Mouse (Mus musculus) lung, embryonic 15.5 days (tissue): ENCODE data around the gene Skida1. TPM values are rescaled to one million over a fixed set of nuclear protein-coding genes. Genes with fewer than 3 reads are reported as not detected.

Experiments used
- ATAC-seq: fragments of 200-750 bp; cut with Nextera tagmentation; 2 replicates; pipeline ENCODE4 v1.8.0; 2017; ENCODE audit warnings: moderate number of reproducible peaks, borderline replicate concordance; ENCODE audit not compliant: low FRiP score, low TSS enrichment; ENCODE audit errors: extremely low read depth
- H3K27ac ChIP-seq: fragments of 300-500 bp; sonication (generic); 2 replicates; pipeline ENCODE4 v1.5.1; 2015; ENCODE audit warnings: moderate library complexity, mild to moderate bottlenecking, inconsistent platforms
- H3K27me3 ChIP-seq: fragments of 300-500 bp; sonication (generic); 2 replicates; pipeline ENCODE4 v1.6.1; 2015; ENCODE audit warnings: inconsistent platforms
- H3K36me3 ChIP-seq: fragments of 300-500 bp; sonication (generic); 2 replicates; pipeline ENCODE4 v1.6.1; 2015; ENCODE audit warnings: inconsistent platforms
- H3K4me1 ChIP-seq: fragments of 300-500 bp; sonication (generic); 2 replicates; pipeline ENCODE4 v1.6.1; 2015; ENCODE audit warnings: inconsistent platforms
- H3K4me2 ChIP-seq: fragments of 300-500 bp; sonication (generic); 2 replicates; pipeline ENCODE4 v1.6.1; 2015; ENCODE audit warnings: inconsistent platforms, mild to moderate bottlenecking, moderate library complexity
- H3K4me3 ChIP-seq: fragments of 300-500 bp; sonication (generic); 2 replicates; pipeline ENCODE4 v1.5.1; 2015; ENCODE audit warnings: mild to moderate bottlenecking, inconsistent platforms
- H3K9ac ChIP-seq: fragments of 300-500 bp; sonication (generic); 2 replicates; pipeline ENCODE4 v1.6.1; 2015; ENCODE audit warnings: inconsistent platforms
- H3K9me3 ChIP-seq: fragments of 300-500 bp; sonication (generic); 2 replicates; pipeline ENCODE4 v1.6.1; 2016; ENCODE audit warnings: inconsistent platforms
- WGBS: fragments of 180-500 bp; shearing (Covaris S2); methylation state at CpG from one replicate; pipeline ENCODE4 v1.1.7; 2015; 5-methylcytosine and 5-hydroxymethylcytosine counted together
- polyA plus RNA-seq: library from polyadenylated mRNA; unstranded; fragments of >200 nt; fragmentation: Nextera tagmentation; extraction: Ambion mirVana; gene quantifications from 2 replicates; pipeline ENCODE4 v1.2.1, GENCODE M21; 2015

Skida1 gene
- polyA plus RNA-seq, 1 experiment from 2014 or later = 7.2 TPM

DNA sequence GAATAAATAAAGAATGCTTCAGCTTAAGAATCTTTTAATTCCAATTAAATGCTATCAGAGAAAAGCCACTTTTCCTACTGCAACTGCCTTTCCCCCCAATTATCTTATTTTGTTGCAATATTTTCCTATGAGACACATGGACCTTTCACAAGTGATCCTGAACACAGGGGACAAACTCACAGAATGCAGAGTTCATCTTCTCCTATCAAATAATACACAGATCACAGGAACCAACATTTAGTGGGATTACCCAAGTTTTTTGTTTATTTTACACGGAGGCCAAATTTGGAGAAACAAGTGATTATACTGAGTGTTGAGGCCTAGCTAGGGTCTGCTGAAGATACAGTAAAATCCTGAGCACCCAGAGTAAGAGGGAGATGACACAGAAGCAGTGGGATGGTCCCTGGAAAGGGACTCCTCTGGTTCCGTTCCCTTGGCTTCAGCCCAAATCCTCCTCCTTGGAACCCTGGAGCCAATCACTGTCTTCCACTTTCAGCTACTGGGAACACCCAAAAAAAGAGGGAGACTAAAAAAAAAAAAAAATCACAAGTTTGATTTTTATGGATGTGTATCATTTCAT is 5.2 kb upstream of the Skida1 start:
- peak overlapping the region; percentile 99; the same call in 1 of the 2 replicates for H3K27ac ChIP-seq
- H3K36me3 ChIP-seq = no peaks in the 10 kb centered on the region
- no peak for ATAC-seq
- H3K9ac ChIP-seq = no peak overlapping the region
- no peak overlapping the region for H3K4me3 ChIP-seq
- no peaks in the 10 kb centered on the region for H3K9me3 ChIP-seq
- H3K4me1 ChIP-seq = peaks cover 38% of the 10 kb centered on the region
- no peaks in the 10 kb centered on the region for H3K27me3 ChIP-seq
- 2% methylated on average over 2 of the region's 2 CpGs for WGBS
- peak overlapping the region; percentile 93; the same call in 1 of the 2 replicates for H3K4me2 ChIP-seq

DNA sequence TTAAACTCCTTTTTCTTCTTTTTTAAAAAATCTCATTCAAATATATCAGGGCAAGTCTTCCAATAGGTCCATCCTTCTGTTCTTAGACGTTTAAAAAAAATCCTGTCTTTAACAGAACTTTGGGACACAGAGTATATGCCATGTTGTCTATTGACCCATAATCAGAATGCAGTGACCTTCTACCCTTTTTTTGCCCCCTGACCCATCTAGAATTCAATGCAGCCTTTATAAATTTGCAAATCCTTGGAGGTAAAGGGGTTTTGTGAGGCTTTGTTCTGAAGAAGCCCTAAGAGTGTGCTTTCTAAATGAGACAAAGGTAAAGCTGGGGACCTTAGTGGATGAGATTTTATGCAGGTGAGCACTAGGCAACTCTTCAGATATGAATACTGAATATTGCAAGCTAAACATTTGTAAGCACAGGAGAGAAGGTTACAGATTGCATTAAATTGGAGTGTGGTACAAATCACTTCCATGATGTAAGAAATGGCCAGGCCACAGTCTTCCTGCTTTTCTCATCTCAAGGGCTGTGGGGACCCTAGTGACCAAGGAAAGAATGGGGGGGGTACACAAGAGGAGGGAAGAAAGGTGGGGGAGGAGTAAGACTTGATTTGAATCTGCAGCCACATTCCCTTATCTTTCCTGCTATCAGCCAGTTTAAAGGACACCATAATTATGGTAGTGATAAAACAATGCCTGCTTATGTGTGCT is 4.5 kb upstream of the Skida1 start:
- Histone ChIP-seq H3K9me3 (no peaks in the 10 kb centered on the region), H3K27ac (peak overlapping the region; percentile 99; the same call in 1 of the 2 replicates), H3K4me2 (no peak overlapping the region), H3K4me3 (no peak overlapping the region), H3K4me1 (peaks cover 32% of the 10 kb centered on the region), H3K36me3 (no peaks in the 10 kb centered on the region), H3K9ac (no peak overlapping the region), H3K27me3 (no peaks in the 10 kb centered on the region)
- no peak for ATAC-seq
- 60% methylated on average over 1 of the region's 1 CpGs for WGBS

DNA sequence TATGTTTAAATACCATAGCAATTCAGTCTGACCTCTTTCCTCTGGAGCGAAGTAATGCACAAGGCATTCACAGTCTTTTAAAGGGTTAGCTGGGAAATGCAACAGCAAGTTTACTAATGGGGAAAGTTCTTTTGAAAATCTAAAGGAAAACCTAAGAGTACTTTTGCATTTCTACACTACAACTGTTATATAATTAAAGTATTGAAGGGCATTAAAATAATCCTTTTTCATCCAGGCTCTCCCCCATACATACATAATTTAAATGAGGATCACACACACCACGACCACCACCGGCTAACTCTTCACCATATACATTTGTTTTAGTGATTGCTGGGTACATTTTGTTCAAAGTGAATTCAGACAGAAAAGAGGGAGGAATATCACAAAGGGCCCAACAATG is 3.7 kb upstream of the Skida1 start:
- ATAC-seq = no peak
- no peaks in the 10 kb centered on the region for H3K27me3 ChIP-seq
- H3K9me3 ChIP-seq = no peaks in the 10 kb centered on the region
- H3K9ac ChIP-seq = no peak overlapping the region
- no peak overlapping the region for H3K4me2 ChIP-seq
- H3K36me3 ChIP-seq = no peaks in the 10 kb centered on the region
- WGBS = 75% methylated on average over 3 of the region's 3 CpGs
- peaks cover 27% of the 10 kb centered on the region for H3K4me1 ChIP-seq
- no peak overlapping the region for H3K4me3 ChIP-seq
- H3K27ac ChIP-seq = no peak overlapping the region

- Histone ChIP-seq H3K4me3 (no peak overlapping the region), H3K27me3 (no peaks in the 10 kb centered on the region), H3K36me3 (no peaks in the 10 kb centered on the region), H3K9me3 (no peaks in the 10 kb centered on the region), H3K4me1 (peaks cover 27% of the 10 kb centered on the region), H3K4me2 (no peak overlapping the region), H3K27ac (no peak overlapping the region), H3K9ac (no peak overlapping the region)
- 73% methylated on average over 3 of the region's 3 CpGs for WGBS
- no peak for ATAC-seq
These were observed 3.0 kb upstream of the Skida1 start for GRCm38 (mm10) chr2:18051831-18052170.

DNA sequence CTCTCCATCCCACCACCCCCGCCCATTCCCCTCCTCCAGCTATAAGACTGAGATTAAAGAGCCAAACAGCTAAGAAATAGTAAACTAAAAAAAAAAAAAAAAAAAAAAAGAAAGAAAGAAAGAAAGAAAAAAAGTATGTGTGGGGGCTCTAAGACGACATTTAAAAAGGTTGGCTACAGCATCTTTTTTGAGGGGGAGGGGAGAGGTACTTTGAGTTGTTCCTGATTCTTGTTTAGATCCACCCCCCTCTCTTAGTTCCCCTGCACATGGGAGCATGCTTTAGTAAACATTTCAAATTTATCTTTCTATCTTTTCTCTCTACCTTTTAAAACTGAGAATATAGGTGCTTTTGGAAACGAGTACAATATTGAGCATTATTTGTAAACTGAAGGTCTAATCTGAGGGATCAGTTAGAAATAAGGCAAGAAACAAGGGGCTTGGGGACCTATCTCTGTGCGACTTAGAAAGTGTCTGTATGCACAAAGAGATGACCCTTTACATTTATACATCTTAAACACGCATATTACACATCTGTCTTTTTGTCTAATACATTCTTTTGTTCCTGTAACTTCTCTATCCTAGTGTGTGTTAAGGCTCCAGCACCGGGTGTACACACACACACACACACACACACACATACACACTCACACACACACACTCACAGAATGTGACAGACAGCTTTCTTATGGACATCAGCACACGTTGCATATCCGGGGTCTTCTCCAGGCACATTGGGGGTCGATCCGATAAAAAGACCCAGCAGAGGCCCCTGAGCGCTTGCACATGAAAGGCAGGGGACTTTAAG is 2.4 kb upstream of the Skida1 start:
- Histone ChIP-seq H3K4me1 (peaks cover 27% of the 10 kb centered on the region), H3K9me3 (no peaks in the 10 kb centered on the region), H3K27me3 (no peaks in the 10 kb centered on the region), H3K27ac (peak overlapping the region; percentile 97), H3K36me3 (no peaks in the 10 kb centered on the region), H3K4me3 (peak overlapping the region; percentile 76), H3K9ac (no peak overlapping the region), H3K4me2 (peak overlapping the region; percentile 67)
- 42% methylated on average over 11 of the region's 11 CpGs for WGBS
- ATAC-seq = no peak

- peak overlapping the region; percentile 24; the same call in 1 of the 2 replicates for H3K9ac ChIP-seq
- H3K27ac ChIP-seq = peak overlapping the region; percentile 97
- 9% methylated on average over 10 of the region's 10 CpGs for WGBS
- no peaks in the 10 kb centered on the region for H3K9me3 ChIP-seq
- no peak for ATAC-seq
- H3K36me3 ChIP-seq = no peaks in the 10 kb centered on the region
- H3K27me3 ChIP-seq = no peaks in the 10 kb centered on the region
- peaks cover 27% of the 10 kb centered on the region for H3K4me1 ChIP-seq
- H3K4me3 ChIP-seq = peak overlapping the region; percentile 76
- H3K4me2 ChIP-seq = peak overlapping the region; percentile 67
These were observed 1.7 kb upstream of the Skida1 start for GRCm38 (mm10) chr2:18050541-18050985.

- Histone ChIP-seq H3K27ac (peak overlapping the region; percentile 97), H3K9ac (peak overlapping the region; percentile 24; the same call in 1 of the 2 replicates), H3K36me3 (no peaks in the 10 kb centered on the region), H3K4me2 (peak overlapping the region; percentile 67), H3K4me1 (peaks cover 25% of the 10 kb centered on the region), H3K27me3 (no peaks in the 10 kb centered on the region), H3K9me3 (no peaks in the 10 kb centered on the region), H3K4me3 (peak overlapping the region; percentile 76)
- ATAC-seq = no peak
- WGBS = 23% methylated on average over 2 of the region's 2 CpGs
These were observed 1.2 kb upstream of the Skida1 start for GRCm38 (mm10) chr2:18050018-18050417.

DNA sequence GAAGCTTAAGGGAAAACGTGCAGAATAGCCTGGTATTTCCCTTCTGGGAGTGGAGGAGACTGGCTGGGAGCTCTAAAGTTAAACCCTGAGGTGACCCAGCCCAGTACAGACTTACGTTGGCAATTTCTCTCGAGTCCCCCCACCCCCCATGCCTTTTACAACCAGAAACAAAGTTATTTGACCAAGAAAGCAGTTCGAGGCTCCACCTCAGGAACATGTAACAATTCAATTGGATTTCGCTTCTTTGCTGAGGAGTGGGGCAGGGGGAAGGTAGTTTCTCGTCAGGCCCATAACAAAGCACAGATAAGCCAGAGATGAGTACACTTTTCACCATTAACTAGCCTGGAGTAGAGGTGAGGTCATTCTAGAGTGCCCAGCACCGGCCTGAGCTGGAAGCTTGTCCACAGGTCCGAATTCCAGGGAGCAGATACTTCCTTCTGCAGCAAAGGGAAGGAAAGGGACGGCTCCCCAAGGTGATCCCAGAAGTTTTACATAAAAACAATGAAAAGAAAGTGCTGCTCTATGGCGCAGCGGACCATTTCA is 499 bp upstream of the Skida1 start:
- no peaks in the 10 kb centered on the region for H3K9me3 ChIP-seq
- H3K4me1 ChIP-seq = peaks cover 28% of the 10 kb centered on the region
- peak overlapping the region; percentile 67 for H3K4me2 ChIP-seq
- H3K9ac ChIP-seq = peak overlapping the region; percentile 98
- H3K4me3 ChIP-seq = peak overlapping the region; percentile 76
- peak overlapping the region; percentile 97 for H3K27ac ChIP-seq
- no peaks in the 10 kb centered on the region for H3K27me3 ChIP-seq
- ATAC-seq = 0 out of 2 replicates have a peak, but pooled peaks have one; percentile 36
- H3K36me3 ChIP-seq = no peaks in the 10 kb centered on the region
- whole genome bisulfite sequencing = 7% methylated on average over 11 of the region's 11 CpGs

DNA sequence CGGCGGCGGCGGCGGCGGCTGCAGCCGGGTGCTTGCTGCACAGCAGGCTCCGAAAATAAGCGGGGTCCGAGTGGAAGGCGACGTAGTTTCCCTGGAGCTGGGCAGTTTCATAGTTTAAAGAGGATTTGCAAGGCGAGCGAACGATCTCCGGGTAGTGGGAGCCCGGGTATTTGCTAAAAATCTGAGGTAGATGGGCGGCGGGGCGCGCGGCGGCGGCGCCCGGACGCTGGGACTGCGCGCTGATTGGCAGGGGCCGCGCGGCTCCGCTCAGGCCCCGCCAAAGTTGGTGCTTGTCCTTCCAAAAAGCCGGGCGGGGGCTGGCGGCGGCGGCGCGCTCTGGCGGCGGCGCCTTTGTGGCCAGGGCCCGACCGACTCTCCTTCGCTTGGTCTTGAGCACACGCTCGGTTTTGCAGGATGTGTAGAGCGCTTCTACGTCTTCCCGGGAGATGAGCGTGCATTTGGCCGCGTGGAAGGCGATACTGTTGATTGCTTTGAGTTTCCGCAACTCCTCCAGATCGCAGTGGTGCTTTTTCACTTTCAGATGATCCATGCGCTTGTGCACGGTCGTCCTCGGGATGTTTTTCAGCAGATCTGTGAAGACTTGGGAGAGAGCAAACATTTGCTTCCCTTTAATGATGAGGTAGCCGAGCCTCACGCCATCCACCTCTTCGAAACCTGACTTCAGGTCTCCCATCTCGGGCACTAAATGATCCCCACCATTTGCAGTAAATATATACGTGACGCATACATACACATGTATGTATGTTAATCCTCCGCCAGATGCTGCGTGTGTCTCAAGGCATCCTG is 1.0 kb downstream of the Skida1 start:
- Histone ChIP-seq H3K4me1 (peaks cover 31% of the 10 kb centered on the region), H3K4me3 (peak overlapping the region; percentile 76), H3K36me3 (no peaks in the 10 kb centered on the region), H3K9me3 (no peaks in the 10 kb centered on the region), H3K27me3 (no peaks in the 10 kb centered on the region), H3K9ac (peak overlapping the region; percentile 98), H3K4me2 (peak overlapping the region; percentile 67), H3K27ac (peak overlapping the region; percentile 97)
- under 1% methylated on average over 70 of the region's 70 CpGs for WGBS
- ATAC-seq = peak; percentile 82

DNA sequence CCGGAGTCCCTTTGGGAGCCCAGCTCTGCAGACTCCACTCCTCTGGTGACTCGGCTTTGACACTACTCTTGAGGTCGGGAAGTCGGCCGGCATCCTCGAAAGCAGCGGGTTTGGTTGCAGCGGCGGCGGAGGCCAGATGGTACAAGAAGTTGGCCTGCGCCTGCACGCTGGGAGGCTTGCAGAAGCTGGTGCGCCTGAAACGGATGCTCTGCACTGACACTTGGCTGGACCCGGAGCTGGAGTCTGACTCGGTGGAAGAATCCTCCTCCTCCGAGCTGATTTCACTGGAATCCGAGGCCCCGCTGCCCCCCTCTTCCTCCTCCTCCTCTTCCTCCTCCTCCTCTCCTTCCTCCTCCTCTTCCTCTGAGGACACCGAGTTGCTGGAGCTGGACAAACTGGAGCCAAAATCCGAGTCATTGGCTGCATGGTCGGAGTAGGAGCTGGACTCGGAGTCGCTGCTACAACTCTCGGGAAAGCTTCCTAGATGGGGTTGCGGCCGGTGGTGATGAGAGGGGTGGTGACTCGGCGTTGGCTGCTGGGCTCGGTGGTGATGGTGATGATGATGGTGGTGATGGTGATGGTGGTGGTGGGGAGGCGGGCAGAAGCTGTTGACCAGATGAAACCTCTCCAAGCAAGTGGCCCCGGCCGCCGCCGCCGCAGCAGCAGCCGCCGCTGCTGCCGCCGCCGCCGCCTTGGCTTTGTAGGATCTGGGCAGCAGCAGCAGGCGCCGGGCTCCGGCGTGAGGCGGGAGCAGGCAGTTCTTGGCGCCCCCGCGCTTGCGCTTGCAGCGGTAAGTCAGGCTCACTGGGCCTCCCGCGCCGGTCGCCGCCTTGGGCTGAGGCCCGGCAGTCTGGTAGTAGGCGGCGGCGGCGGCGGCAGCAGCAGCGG is 1.8 kb downstream of the Skida1 start:
- H3K27ac ChIP-seq = peak overlapping the region; percentile 97
- H3K9me3 ChIP-seq = no peaks in the 10 kb centered on the region
- H3K36me3 ChIP-seq = no peaks in the 10 kb centered on the region
- H3K27me3 ChIP-seq = no peaks in the 10 kb centered on the region
- peaks cover 38% of the 10 kb centered on the region for H3K4me1 ChIP-seq
- H3K9ac ChIP-seq = peak overlapping the region; percentile 98
- ATAC-seq = peak; percentile 51; the same call in 1 of the 2 replicates
- H3K4me3 ChIP-seq = peak overlapping the region; percentile 76
- under 1% methylated on average over 64 of the region's 64 CpGs for WGBS
- H3K4me2 ChIP-seq = peak overlapping the region; percentile 67
